Mouse (Mus musculus) induced T-regulatory cell, adult 2 months (primary cell): ENCODE measurements at regions not wholly inside any gene's neighbourhood (a gene's known extent, or its start where the extent isn't known, plus 50 kb on each side); places are given as distances from the start of the nearest gene placed in this dataset.

Experiments
- DNase-seq: peaks from one replicate; pipeline ENCODE4 v3.0.0-alpha.2; 2012; ENCODE audit warnings: low read depth

DNA sequence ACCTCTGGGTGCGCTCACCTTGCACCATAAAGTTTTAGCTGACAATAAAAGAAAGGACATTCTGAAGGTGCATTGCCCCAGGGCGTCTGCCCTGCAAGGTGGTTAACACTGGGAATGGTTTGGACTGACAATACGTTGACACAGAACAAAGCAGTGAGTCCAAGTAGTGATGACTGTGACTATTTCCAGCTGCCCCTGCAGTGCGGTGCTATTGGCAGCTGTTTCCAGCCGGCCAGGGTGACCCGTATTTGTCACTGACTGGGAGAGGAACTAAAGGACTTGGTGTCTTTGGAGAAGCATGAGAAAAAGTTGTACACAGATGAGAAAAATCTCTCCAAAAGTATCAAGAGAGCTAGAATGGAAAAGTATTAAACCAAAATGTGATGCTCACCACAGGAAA, 52.0 kb upstream of the Vtcn1 start:
- DNase-seq: no peak

- no peak for DNase-seq
Measured at GRCm38 (mm10) chr3:100771363-100771762, 53.9 kb upstream of the Vtcn1 start.

GRCm38 (mm10) chr3:100770841-100771240, 54.4 kb upstream of the Vtcn1 start:
- DNase-seq: no peak

- DNase-seq: no peak
Measured at GRCm38 (mm10) chr3:100769146-100769545, 56.1 kb upstream of the Vtcn1 start.

GRCm38 (mm10) chr3:100768170-100768624, 57.1 kb upstream of the Vtcn1 start:
- peak; percentile 31 for DNase-seq

DNA sequence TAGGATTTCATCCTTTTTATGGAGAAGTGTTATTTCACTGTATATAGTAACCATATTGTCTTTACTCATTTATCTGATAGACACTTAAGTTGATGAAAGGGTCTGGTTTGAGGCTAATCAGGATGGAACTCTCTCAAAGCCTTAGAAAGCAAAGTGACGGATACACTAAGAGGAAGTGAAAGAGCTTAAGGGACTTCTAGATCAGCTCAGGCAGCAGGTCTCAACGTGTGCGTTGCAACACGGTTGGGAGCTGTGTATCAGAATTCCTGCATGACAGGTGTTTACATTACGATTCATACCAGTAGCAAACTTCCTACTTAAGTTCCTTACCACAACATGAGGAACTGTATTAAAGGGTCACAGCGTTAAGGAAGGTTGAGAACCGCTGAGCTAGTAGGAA, 59.9 kb upstream of the Vtcn1 start:
- no peak for DNase-seq

- no peak for DNase-seq
Measured at GRCm38 (mm10) chr3:100762895-100763294, 62.4 kb upstream of the Vtcn1 start.

DNA sequence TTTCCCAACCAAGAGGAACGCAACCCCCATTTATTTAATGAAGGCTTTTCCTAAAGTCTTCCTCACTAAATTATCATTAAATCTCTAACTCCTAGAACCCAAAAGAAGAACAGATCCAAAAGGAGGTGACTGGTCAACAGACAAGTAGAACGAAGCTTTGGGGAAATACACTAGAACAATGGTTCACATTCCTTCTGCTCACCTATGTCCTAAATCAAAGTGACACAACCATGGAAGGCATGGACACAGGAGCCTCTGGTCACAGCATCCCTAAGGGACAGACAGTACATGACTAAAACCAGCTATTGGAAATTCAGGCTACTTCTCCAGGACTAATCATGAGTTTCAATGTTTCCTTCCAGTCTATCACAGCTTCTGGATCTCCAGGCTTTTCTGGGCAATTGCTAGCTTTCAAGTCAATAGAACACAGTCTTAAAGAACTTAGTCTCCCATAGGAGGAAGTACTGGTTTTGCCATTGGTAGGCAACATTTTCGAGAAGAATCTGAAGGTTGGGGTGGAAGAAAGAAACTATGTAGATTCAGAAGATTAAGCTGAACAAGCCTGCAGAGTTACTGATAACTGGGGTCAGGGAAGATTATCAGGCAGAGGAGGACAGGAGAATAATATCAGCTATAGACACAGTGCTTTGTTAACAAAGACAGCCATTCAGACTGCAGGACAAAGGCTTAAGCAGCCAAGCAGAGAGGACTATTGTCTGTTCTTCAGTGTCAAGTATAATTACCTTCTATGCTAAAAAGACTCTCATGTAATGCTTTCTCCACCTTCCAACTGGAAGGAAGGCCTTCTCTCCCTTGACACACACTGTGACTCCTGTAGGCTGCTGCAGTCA, 65.9 kb upstream of the Vtcn1 start:
- DNase-seq: no peak

DNA sequence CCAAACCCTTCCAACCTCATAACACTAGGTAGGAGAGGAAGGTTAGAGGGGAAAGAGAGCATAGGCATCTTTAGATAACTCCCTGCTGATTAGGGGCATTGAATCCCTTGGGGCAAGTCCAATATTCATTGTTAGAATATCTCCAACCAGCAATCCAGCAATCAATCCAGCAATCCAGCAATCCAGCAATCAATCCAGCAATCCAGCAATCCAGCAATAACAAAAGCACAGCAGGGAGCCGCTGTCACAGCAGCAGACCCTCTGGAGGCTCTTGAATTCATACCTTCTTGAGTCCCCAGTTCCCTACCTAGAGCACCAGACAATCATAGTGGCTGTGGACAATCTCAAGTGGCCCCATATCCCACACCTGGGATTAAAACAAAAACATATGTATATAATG, 69.4 kb upstream of the Man1a2 start:
- DNase-seq: no peak

GRCm38 (mm10) chr3:100751211-100751610, 65.9 kb upstream of the Man1a2 start:
- no peak for DNase-seq

- no peak for DNase-seq
Measured at GRCm38 (mm10) chr3:100748727-100749126, 63.4 kb upstream of the Man1a2 start.

- DNase-seq: no peak
Measured at GRCm38 (mm10) chr3:100748309-100748691, 63.0 kb upstream of the Man1a2 start.

DNA sequence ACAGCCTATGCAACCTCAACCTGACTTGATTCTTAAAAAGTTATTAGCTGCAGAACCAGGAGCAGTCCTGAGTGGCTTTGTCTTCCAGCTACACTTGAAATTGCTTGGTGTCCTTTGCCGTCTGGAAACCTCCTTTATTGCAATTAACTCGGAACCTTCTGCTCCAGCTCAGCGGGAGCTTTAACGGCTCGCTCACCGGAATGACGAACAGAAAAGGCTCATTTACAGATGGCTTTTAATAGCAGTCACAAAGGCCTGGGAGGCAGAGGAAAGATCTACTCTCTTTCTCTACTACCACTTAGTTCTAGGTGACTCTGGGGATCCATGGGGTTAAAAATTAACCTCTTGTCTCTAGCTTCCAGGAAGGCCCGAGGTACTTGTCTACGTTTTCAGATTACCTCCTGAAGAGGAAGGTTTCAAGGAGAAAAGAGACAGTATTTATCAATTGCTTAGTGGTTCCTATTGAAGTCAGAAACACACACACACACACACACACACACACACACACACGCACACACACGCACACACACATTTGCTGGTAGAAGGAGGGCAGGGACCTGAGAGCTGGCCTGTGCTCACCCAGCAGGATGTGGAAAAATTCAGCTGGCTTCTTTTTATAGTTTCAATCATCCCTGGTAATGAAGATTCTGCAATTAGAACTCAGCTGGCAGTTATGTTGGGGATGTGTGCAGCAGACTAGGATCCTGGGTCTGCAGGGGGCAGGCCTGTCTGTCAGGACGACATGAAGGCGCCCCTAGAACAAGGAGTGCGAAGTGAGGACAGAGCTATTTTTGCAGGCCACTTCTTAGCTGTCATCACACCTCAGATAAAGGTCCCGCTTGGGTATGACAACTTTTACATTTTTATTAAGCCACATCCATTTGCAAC, 62.4 kb upstream of the Man1a2 start:
- DNase-seq: no peak

DNA sequence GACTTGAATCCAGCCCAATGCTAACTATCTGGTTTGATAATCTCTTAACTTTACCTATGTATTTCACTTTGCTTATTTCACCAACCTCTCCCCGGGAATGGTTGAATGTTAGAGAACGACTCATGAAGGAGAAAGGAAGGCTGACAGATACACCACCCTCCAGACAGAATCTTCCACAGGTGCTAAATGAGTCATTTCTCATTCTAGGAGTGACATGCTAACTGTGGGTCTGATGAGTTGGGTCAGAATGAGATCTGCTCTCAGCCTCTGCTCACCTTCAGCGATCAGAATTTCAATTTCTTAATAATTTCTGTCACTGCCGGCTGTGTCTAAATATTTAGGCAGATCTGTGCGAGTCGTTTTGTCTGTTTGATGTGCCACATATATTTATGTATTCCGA, 52.4 kb upstream of the Man1a2 start:
- DNase-seq: no peak

DNA sequence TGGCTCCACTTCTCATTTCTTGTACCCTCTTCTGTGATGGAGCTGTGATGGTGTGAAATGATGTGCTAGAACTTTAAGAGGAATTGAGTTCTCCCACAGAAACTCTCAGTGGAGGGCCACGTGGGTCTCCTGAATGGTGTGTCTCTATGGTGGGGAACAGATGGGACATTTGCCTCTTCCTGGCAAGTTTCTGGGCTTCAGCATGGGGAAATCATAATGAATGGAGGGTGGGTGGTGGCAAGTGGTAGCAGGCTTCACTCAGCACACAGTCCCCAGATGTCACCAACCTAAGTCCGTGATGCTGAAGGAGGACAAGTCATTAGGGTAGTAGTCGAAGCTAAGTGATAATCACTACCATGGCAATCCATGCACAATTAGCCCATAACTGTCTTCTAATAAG, 51.2 kb upstream of the Man1a2 start:
- no peak for DNase-seq
